Mouse (Mus musculus): ENCODE measurements around the gene Klhl18.

Gene Klhl18

GRCm38 (mm10) chr9:110402731-110403130, 73.8 kb downstream of the Klhl18 start:
- CTCF ChIA-PET: interaction anchor here in 2 of 4 experiments (0.6 to 1.6 kb wide), 4 partner anchors 9 to 379 kb away, joined by 4 to 8 read pairs (median 5); no protein-coding TSS in a partner anchor
- POLR2A ChIA-PET: interaction anchor here in 3 of 4 experiments (0.7 to 1.1 kb wide), 3 partner anchors 46 to 252 kb away, joined by 3 read pairs; no protein-coding TSS in a partner anchor

- CTCF ChIA-PET: interaction anchor here in 3 of 4 experiments (0.5 to 1.5 kb wide), 7 partner anchors 20 to 654 kb away, joined by 3 to 5 read pairs (median 4); partner anchors contain the start of gene Scap (in 1 of the 3)
- POLR2A ChIA-PET: interaction anchor here in 2 of 4 experiments (0.6 to 3.8 kb wide), 11 partner anchors 10 to 597 kb away, joined by 3 to 12 read pairs (median 4); partner anchors contain the start of genes Kif9 (in 1 of the 2), Klhl18 (in 1 of the 2) and Nradd (in 1 of the 2)
These were observed 75.8 kb downstream of the Klhl18 start for GRCm38 (mm10) chr9:110400650-110401049.

- CTCF ChIA-PET: no interaction called here
- POLR2A ChIA-PET: no interaction called here
These were observed 83.2 kb downstream of the Klhl18 start for GRCm38 (mm10) chr9:110393295-110393694.

- ChIA-PET CTCF (interaction anchor here in 1 of 4 experiments (0.6 kb wide), 1 partner anchor 419 kb away, joined by 11 read pairs; no protein-coding TSS in a partner anchor), POLR2A (interaction anchor here in 1 of 4 experiments (0.6 to 1.1 kb wide), 2 partner anchors 10 to 23 kb away, joined by 3 to 4 read pairs; no protein-coding TSS in a partner anchor)
These were observed 85.7 kb downstream of the Klhl18 start for GRCm38 (mm10) chr9:110390843-110391242.

- ChIA-PET CTCF (no interaction called here), POLR2A (interaction anchor here in 2 of 4 experiments (0.8 to 2.5 kb wide), 4 partner anchors 9 to 208 kb away, joined by 3 to 9 read pairs (median 4); no protein-coding TSS in a partner anchor)
These were observed 88.5 kb downstream of the Klhl18 start for GRCm38 (mm10) chr9:110388011-110388410.

- ChIA-PET POLR2A (interaction anchor here in 2 of 4 experiments (0.8 to 2.6 kb wide), 9 partner anchors 10 to 241 kb away, joined by 3 to 7 read pairs (median 4); partner anchors contain the start of genes Elp6 (in 1 of the 2) and Ptpn23 (in 1 of the 2)), CTCF (interaction anchor here in 1 of 4 experiments (0.6 to 0.8 kb wide), 2 partner anchors 51 to 80 kb away, joined by 3 read pairs; partner anchors contain the start of gene Scap)
These were observed 92.0 kb downstream of the Klhl18 start for GRCm38 (mm10) chr9:110384369-110384929.

GRCm38 (mm10) chr9:110381292-110381691, 95.2 kb downstream of the Klhl18 start:
- POLR2A ChIA-PET: interaction anchor here in 3 of 4 experiments (0.5 to 1.9 kb wide), 15 partner anchors 8 to 890 kb away, joined by 3 to 16 read pairs (median 3); partner anchors contain the start of genes Ptpn23 (in 2 of the 3), Scap (in 2 of the 3), Elp6 (in 1 of the 3) and Epm2aip1 (in 1 of the 3)

GRCm38 (mm10) chr9:110380662-110381061, 95.8 kb downstream of the Klhl18 start:
- CTCF ChIA-PET: interaction anchor here in 1 of 4 experiments (0.7 to 1.3 kb wide), 4 partner anchors 21 to 399 kb away, joined by 3 to 5 read pairs (median 3); partner anchors contain the start of gene Scap
- POLR2A ChIA-PET: interaction anchor here in 3 of 4 experiments (0.5 to 1.9 kb wide), 19 partner anchors 9 to 891 kb away, joined by 3 to 16 read pairs (median 3); partner anchors contain the start of genes Ptpn23 (in 3 of the 3), Scap (in 2 of the 3), Elp6 (in 1 of the 3) and Epm2aip1 (in 1 of the 3)

More at GRCm38 (mm10) chr9:110381292-110381691, 95.2 kb downstream of the Klhl18 start:
- CTCF ChIA-PET: interaction anchor here in 1 of 4 experiments (0.7 to 1.3 kb wide), 3 partner anchors 20 to 398 kb away, joined by 3 to 5 read pairs (median 3); partner anchors contain the start of gene Scap

- CTCF ChIA-PET: interaction anchor here in 2 of 4 experiments (0.6 to 0.7 kb wide), 4 partner anchors 11 to 402 kb away, joined by 3 to 5 read pairs (median 4); no protein-coding TSS in a partner anchor
These were observed 97.1 kb downstream of the Klhl18 start for GRCm38 (mm10) chr9:110379361-110379760.

GRCm38 (mm10) chr9:110377655-110378054, 98.8 kb downstream of the Klhl18 start:
- ChIA-PET CTCF (interaction anchor here in 1 of 4 experiments (0.6 kb wide), 1 partner anchor 515 kb away, joined by 3 read pairs; no protein-coding TSS in a partner anchor), POLR2A (interaction anchor here in 1 of 4 experiments (0.7 kb wide), 1 partner anchor 248 kb away, joined by 3 read pairs; no protein-coding TSS in a partner anchor)

More at GRCm38 (mm10) chr9:110379361-110379760, 97.1 kb downstream of the Klhl18 start:
- POLR2A ChIA-PET: interaction anchor here in 2 of 4 experiments (0.5 to 1.0 kb wide), 4 partner anchors 9 to 275 kb away, joined by 3 read pairs; partner anchors contain the start of gene Nbeal2 (in 1 of the 2)

Data from embryonic stem cell, embryonic (primary cell).